Mouse (Mus musculus): ENCODE results near the gene Exog.

DNA sequence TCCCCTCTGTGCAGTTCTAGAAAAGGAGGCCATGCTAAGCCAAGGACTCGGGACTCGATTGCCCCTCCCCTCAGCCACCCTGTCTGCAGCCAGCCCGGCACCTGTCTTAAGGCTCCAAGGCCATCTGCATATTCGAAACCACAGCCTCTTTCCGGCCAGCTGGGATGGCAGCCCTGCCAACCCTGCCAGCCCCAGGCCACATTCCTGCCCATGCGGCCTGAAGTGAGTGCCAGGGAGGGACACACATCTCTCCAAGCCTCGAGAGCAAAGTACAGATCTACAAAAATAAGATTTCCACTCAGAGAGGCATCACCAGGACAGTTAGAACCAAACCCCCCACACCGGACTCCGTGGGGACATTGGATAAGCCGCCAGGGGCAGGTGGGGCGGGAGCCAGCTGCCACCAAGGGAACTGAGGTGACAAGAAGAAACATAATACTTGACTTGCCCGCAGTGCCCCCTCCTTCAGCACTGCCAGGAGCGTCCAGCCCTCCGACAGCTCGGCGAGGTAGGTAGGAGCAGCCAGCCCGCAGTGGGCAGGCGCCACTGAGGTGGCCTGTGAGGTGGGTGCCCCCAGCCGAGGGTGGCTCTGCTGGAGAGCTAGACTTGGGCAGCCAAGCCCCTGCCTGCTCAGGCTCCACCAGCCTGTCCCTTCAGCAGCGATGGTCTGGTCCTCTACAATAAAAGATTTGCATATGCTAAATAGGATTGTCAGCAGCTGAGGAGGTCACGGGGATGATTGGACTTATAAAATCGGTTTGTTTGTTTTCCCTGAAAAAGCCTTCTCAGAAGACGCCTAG lies 39.0 kb downstream of the Exog start:
- TF ChIP-seq CTCF (IDR thresholded peaks at IDR 0.05; ENCODE audit: insufficient read depth, low read length): no peak
- TF ChIP-seq POLR2A (IDR thresholded peaks at IDR 0.05; ENCODE audit: borderline replicate concordance, extremely low read depth, low read depth, low read length): no peak

All from lung, adult 2 months (tissue).